Comparison of ENCODE assay signal across 11 mouse cellular contexts in the genomic region with DNA sequence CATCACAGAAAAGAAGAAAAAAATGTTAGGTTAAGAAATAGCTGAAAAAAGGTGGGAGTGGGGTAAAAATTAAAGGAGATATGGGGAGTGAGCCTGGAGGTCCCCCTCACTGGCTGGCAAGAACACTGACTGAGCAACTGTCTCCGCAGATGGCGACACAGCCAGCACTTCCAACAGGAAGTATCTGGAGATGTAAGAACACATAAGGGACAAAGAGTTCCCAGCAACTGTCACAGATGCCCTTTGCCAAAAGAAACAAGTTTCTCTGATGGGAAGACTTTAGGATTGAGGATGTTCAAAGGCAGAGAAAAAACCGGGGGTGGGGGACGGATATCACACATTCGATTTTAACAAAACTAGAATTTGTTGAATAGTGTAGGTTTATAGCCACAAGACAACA.
DNase-seq lines count a peak whose midpoint lies in the region; ATAC-seq lines count a peak whose summit lies in the region.
"Had no signal": no experiment of that assay in that cellular context is flagged by ENCODE, and none has a peak within 500 bp of the region (broad histone marks: within the 10 kb centered on the region; RNA-seq: fewer than 3 reads in every experiment).

No protein-coding gene starts in this region.

- DNase-seq in gastrocnemius, adult 18-20 months (ENCODE audit: low spot score): peak; percentile 27
- no peak for DNase-seq in gastrocnemius, postnatal 4 days (ENCODE audit: low spot score in 2 of 2)
- DNase-seq in lung, postnatal 10 days: peak; percentile 43
- no peak for DNase-seq in lung, postnatal 4 days
- peak; percentile 45 for DNase-seq in heart, postnatal 25 days (ENCODE audit: low spot score)
- DNase-seq in urinary bladder, adult 18-20 months (ENCODE audit: low spot score in 2 of 2): no peak
- DNase-seq: adrenal gland, postnatal 36 days; gastrocnemius, postnatal 14 days; kidney, adult 11 months; right cerebral cortex, postnatal 25 days had no signal

- intact Hi-C loops in heart, postnatal 25 days (cut with DNase I): no loop called here

- peak; percentile 57; the same call in 1 of the 2 replicates for ATAC-seq in megakaryocyte progenitor cell, adult 5-6 weeks (replicated peaks; ENCODE audit: poor library complexity)

Comparison
In these comparisons a context has a peak if more than half of its experiments do, and no peak if none do; other contexts are left out.
1. DNase-seq: peak in gastrocnemius, adult 18-20 months (single experiment), lung, postnatal 10 days (single experiment) and heart, postnatal 25 days (single experiment); none in gastrocnemius, postnatal 4 days (0 of 2), lung, postnatal 4 days (0 of 2) and urinary bladder, adult 18-20 months (0 of 2).